8 mouse cellular contexts compared by ENCODE assay signal in genomic region chr16:27388761-27389451, GRCm38 (mm10). TPM values are rescaled to one million over a fixed set of nuclear protein-coding genes. Genes with fewer than 3 reads are reported as not detected.
DNase-seq lines count a peak whose midpoint lies in the region; ATAC-seq and TF ChIP-seq lines count a peak whose summit lies in the region.

Gene Ccdc50 (plus strand): TSS chr16:27388869.

- peak; percentile 86 for DNase-seq in brain, adult 2 months (ENCODE audit: low read depth, low spot score)
- peak; percentile 63 for DNase-seq in liver, embryonic 13.5 days
- DNase-seq in neural tube, embryonic 10.5 days (ENCODE audit: extremely low spot score, low spot score), result peak; percentile 87

- peaks cover 23% of the 10 kb centered on the region for H3K4me1 ChIP-seq in erythroblast, embryonic 14.5 days (ENCODE audit: control insufficient read depth)
- peaks cover 29% of the 10 kb centered on the region for H3K4me1 ChIP-seq in heart, embryonic 12.5 days (replicated peaks)
- peaks cover 31% of the 10 kb centered on the region for H3K4me1 ChIP-seq in kidney, embryonic 16.5 days (ENCODE audit: insufficient read depth, low read length)
- H3K4me1 ChIP-seq in liver, embryonic 13.5 days (replicated peaks), result peaks cover 30% of the 10 kb centered on the region
- H3K4me1 ChIP-seq in stomach, embryonic 15.5 days, result peaks cover 6% of the 10 kb centered on the region; the same call in 1 of the 2 replicates

- H3K9ac ChIP-seq in heart, embryonic 12.5 days, result peak within 1 kb of the TSS; percentile 90
- H3K9ac ChIP-seq in kidney, embryonic 16.5 days (replicated peaks; ENCODE audit: low read length), result peak within 1 kb of the TSS; percentile 98
- H3K9ac ChIP-seq in liver, embryonic 13.5 days, result peak within 1 kb of the TSS; percentile 86
- peak within 1 kb of the TSS; percentile 73 for H3K9ac ChIP-seq in stomach, embryonic 15.5 days

- H3K9me3 ChIP-seq in erythroblast, embryonic 14.5 days (ENCODE audit: control insufficient read depth, low read length), result no peaks in the 10 kb centered on the region
- H3K9me3 ChIP-seq in heart, embryonic 12.5 days (replicated peaks), result no peaks in the 10 kb centered on the region
- H3K9me3 ChIP-seq in kidney, embryonic 16.5 days (ENCODE audit: low read length), result no peaks in the 10 kb centered on the region
- no peaks in the 10 kb centered on the region for H3K9me3 ChIP-seq in liver, embryonic 13.5 days (replicated peaks)
- H3K9me3 ChIP-seq in stomach, embryonic 15.5 days, result no peaks in the 10 kb centered on the region

- no peaks in the 10 kb centered on the region for H3K36me3 ChIP-seq in C2C12 (ENCODE audit: control insufficient read depth, insufficient read depth)
- no peaks in the 10 kb centered on the region for H3K36me3 ChIP-seq in erythroblast, embryonic 14.5 days (ENCODE audit: control insufficient read depth)
- H3K36me3 ChIP-seq in heart, embryonic 12.5 days, result no peaks in the 10 kb centered on the region
- no peaks in the 10 kb centered on the region for H3K36me3 ChIP-seq in kidney, embryonic 16.5 days (ENCODE audit: insufficient read depth, low read length)
- H3K36me3 ChIP-seq in liver, embryonic 13.5 days, result no peaks in the 10 kb centered on the region
- H3K36me3 ChIP-seq in stomach, embryonic 15.5 days, result no peaks in the 10 kb centered on the region

- under 1% methylated on average over 69 of the region's 69 CpGs for WGBS in heart, embryonic 12.5 days
- WGBS in kidney, embryonic 16.5 days, result under 1% methylated on average over 55 of the region's 69 CpGs
- under 1% methylated on average over 52 of the region's 69 CpGs for WGBS in liver, embryonic 13.5 days (ENCODE audit: insufficient replicate concordance)
- under 1% methylated on average over 51 of the region's 69 CpGs for WGBS in stomach, embryonic 15.5 days

- H3K79me2 ChIP-seq in C2C12 (ENCODE audit: control insufficient read depth, insufficient read depth), result peaks cover 48% of the 10 kb centered on the region

- ATAC-seq in heart, embryonic 12.5 days (ENCODE audit: insufficient number of reproducible peaks, low FRiP score), result peak; percentile 92
- ATAC-seq in kidney, embryonic 16.5 days (ENCODE audit: low FRiP score, low TSS enrichment), result peak; percentile 97
- peak; percentile 89 for ATAC-seq in liver, embryonic 13.5 days (ENCODE audit: low read depth)
- peak; percentile 93 for ATAC-seq in stomach, embryonic 15.5 days (ENCODE audit: insufficient read depth, low FRiP score, low read depth)

- no peaks in the 10 kb centered on the region for H3K27me3 ChIP-seq in C2C12 (ENCODE audit: control insufficient read depth, insufficient read depth, insufficient read length)
- no peaks in the 10 kb centered on the region for H3K27me3 ChIP-seq in erythroblast, embryonic 14.5 days (ENCODE audit: control insufficient read depth)
- H3K27me3 ChIP-seq in heart, embryonic 12.5 days (replicated peaks), result no peaks in the 10 kb centered on the region
- H3K27me3 ChIP-seq in kidney, embryonic 16.5 days (ENCODE audit: insufficient read depth, low read length), result no peaks in the 10 kb centered on the region
- no peaks in the 10 kb centered on the region for H3K27me3 ChIP-seq in liver, embryonic 13.5 days
- H3K27me3 ChIP-seq in stomach, embryonic 15.5 days (replicated peaks), result no peaks in the 10 kb centered on the region

- H3K4me2 ChIP-seq in heart, embryonic 12.5 days, result peak within 1 kb of the TSS; percentile 79
- H3K4me2 ChIP-seq in kidney, embryonic 16.5 days (replicated peaks; ENCODE audit: low read depth, low read length), result peak within 1 kb of the TSS; percentile 76
- peak within 1 kb of the TSS; percentile 76 for H3K4me2 ChIP-seq in liver, embryonic 13.5 days
- H3K4me2 ChIP-seq in stomach, embryonic 15.5 days, result peak within 1 kb of the TSS; percentile 67

- peak within 1 kb of the TSS; percentile 92 for H3K27ac ChIP-seq in heart, embryonic 12.5 days (ENCODE audit: poor library complexity, severe bottlenecking)
- H3K27ac ChIP-seq in kidney, embryonic 16.5 days (ENCODE audit: low read length), result peak within 1 kb of the TSS; percentile 97
- H3K27ac ChIP-seq in liver, embryonic 13.5 days, result peak within 1 kb of the TSS; percentile 82
- H3K27ac ChIP-seq in stomach, embryonic 15.5 days, result peak within 1 kb of the TSS; percentile 93

- peaks cover 36% of the 10 kb centered on the region for H3K79me3 ChIP-seq in C2C12 (ENCODE audit: low read depth)

- H3K4me3 ChIP-seq in C2C12 (ENCODE audit: insufficient read depth, poor library complexity, severe bottlenecking), result peak within 1 kb of the TSS; percentile 60
- H3K4me3 ChIP-seq in erythroblast, embryonic 14.5 days (replicated peaks), result peak within 1 kb of the TSS; percentile 82
- H3K4me3 ChIP-seq in heart, embryonic 12.5 days, result peak within 1 kb of the TSS; percentile 69
- peak within 1 kb of the TSS; percentile 92 for H3K4me3 ChIP-seq in kidney, embryonic 16.5 days (ENCODE audit: low read length)
- peak within 1 kb of the TSS; percentile 75 for H3K4me3 ChIP-seq in liver, embryonic 13.5 days (replicated peaks)
- H3K4me3 ChIP-seq in stomach, embryonic 15.5 days (replicated peaks), result peak within 1 kb of the TSS; percentile 68

- no peak for TF ChIP-seq CTCF in C2C12 (IDR thresholded peaks at IDR 0.05; ENCODE audit: control insufficient read depth, insufficient read depth, insufficient read length)

- H3ac ChIP-seq in C2C12 (ENCODE audit: control insufficient read depth, insufficient read length, low read depth), result peak within 1 kb of the TSS; percentile 66

TF ChIP-seq in C2C12, 6 proteins besides CTCF, POLR2A, EP300 and RAD21:
- TF ChIP-seq USF1 (IDR thresholded peaks at IDR 0.05; ENCODE audit: low read depth) (no peak), FOSL1 (IDR thresholded peaks at IDR 0.05; ENCODE audit: insufficient read depth, low read length, poor library complexity, severe bottlenecking) (no peak), MYOD1 (IDR thresholded peaks at IDR 0.05; ENCODE audit: control insufficient read depth, insufficient read length, low read depth) (no peak)

RNA-seq across cellular contexts. Expression of gene Ccdc50, which starts in this region (rescaled TPM):
- polyA plus RNA-seq in C2C12 (2012; fragmentation: generic; extraction: Trizol), result 9.9 TPM
- 0.24 and 0.36 TPM in 2 replicates for polyA plus RNA-seq in erythroblast, embryonic 14.5 days (2012)
- polyA plus RNA-seq in heart, embryonic 12.5 days (2016; fragmentation: Nextera tagmentation; extraction: Ambion mirVana), result 44.3 and 48.9 TPM in 2 replicates
- 44.9 and 51.7 TPM in 2 replicates for polyA plus RNA-seq in kidney, embryonic 16.5 days (2015; fragmentation: Nextera tagmentation; extraction: Ambion mirVana)
- polyA plus RNA-seq in liver, embryonic 13.5 days (2015; fragmentation: Nextera tagmentation; extraction: Ambion mirVana), result 16.1 and 21.3 TPM in 2 replicates
- 41.1 and 43.0 TPM in 2 replicates for polyA plus RNA-seq in stomach, embryonic 15.5 days (2015; fragmentation: Nextera tagmentation; extraction: Ambion mirVana)

Comparison
In these comparisons a context has a peak if more than half of its experiments do, and no peak if none do; other contexts are left out.
1. Peak in every context shown above with its lines: DNase-seq, ATAC-seq, H3K4me3 ChIP-seq and H3K27ac ChIP-seq.